Mouse (Mus musculus) hindbrain, embryonic 12.5 days (tissue): ENCODE data around the gene Esp1. TPM values are rescaled to one million over a fixed set of nuclear protein-coding genes. Genes with fewer than 3 reads are reported as not detected.
"Not testable (repeated sequence)": the region's sequence is repeated elsewhere in the genome, so short reads cannot be mapped to it uniquely, and the experiment has no call there.

ENCODE experiments used
- ATAC-seq: fragments of 200-750 bp; cut with Nextera tagmentation; 2 replicates; pipeline ENCODE4 v1.8.0; 2017; ENCODE audit warnings: moderate TSS enrichment; ENCODE audit not compliant: low FRiP score
- H3K27ac ChIP-seq: fragments of 300-500 bp; sonication (generic); 2 replicates; pipeline ENCODE4 v1.5.1; 2016; ENCODE audit warnings: mild to moderate bottlenecking
- H3K27me3 ChIP-seq: fragments of 300-500 bp; sonication (generic); 2 replicates; pipeline ENCODE4 v1.6.1; 2016; ENCODE audit warnings: mild to moderate bottlenecking
- H3K36me3 ChIP-seq: fragments of 300-500 bp; sonication (generic); 2 replicates; pipeline ENCODE4 v1.6.1; 2016; ENCODE audit warnings: mild to moderate bottlenecking
- H3K4me1 ChIP-seq: fragments of 300-500 bp; sonication (generic); 2 replicates; pipeline ENCODE4 v1.6.1; 2016
- H3K4me2 ChIP-seq: fragments of 300-500 bp; sonication (generic); replicated peaks from 2 replicates; pipeline ENCODE4 v1.6.1; 2016; ENCODE audit warnings: mild to moderate bottlenecking
- H3K4me3 ChIP-seq: fragments of 300-500 bp; sonication (generic); 2 replicates; pipeline ENCODE4 v1.5.1; 2016; ENCODE audit warnings: mild to moderate bottlenecking
- H3K9ac ChIP-seq: fragments of 300-500 bp; sonication (generic); 2 replicates; pipeline ENCODE4 v1.6.1; 2016; ENCODE audit warnings: mild to moderate bottlenecking, moderate library complexity
- H3K9me3 ChIP-seq: fragments of 300-500 bp; sonication (generic); replicated peaks from 2 replicates; pipeline ENCODE4 v1.6.1; 2016; ENCODE audit warnings: mild to moderate bottlenecking
- WGBS: fragments of 180-500 bp; shearing (Covaris S2); methylation state at CpG from one replicate; pipeline ENCODE4 v1.1.7; 2016; 5-methylcytosine and 5-hydroxymethylcytosine counted together
- polyA plus RNA-seq: library from polyadenylated mRNA; unstranded; fragments of >200 nt; fragmentation: Nextera tagmentation; extraction: Ambion mirVana; gene quantifications from 2 replicates; pipeline ENCODE4 v1.2.1, GENCODE M21; 2016

The Esp1 gene
- polyA plus RNA-seq, result not detected in 2 replicates

DNA sequence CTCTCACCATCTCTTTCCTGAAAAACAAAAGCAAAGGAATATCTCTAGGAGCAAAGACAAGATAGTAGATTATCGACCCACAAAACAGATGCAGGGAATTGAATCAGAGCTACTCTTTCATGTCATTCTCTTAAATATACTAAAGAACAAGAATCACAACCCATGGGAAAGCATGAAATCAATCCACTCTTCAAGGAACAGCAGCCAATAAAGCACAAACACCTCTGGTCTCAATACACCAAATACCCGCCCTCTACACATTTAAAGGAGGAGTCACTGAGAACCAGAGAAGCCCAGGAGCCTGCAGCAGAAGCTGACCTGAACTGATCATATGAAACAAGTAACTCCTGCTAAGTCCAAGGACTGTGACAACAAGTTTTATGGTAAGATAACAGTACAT, at the start of gene Esp1:
Esp1 (plus strand) TSS at position 301 of the 400 bp plus-strand sequence.
- Histone ChIP-seq H3K4me3 (no peak within 1 kb of the TSS), H3K4me1 (no peaks in the 10 kb centered on the region), H3K4me2 (no peak within 1 kb of the TSS), H3K27ac (no peak within 1 kb of the TSS), H3K36me3 (no peaks in the 10 kb centered on the region), H3K9ac (no peak within 1 kb of the TSS), H3K9me3 (no peaks in the 10 kb centered on the region), H3K27me3 (no peaks in the 10 kb centered on the region)
- no peak for ATAC-seq
- 84% methylated on average over 2 of the region's 2 CpGs for WGBS

DNA sequence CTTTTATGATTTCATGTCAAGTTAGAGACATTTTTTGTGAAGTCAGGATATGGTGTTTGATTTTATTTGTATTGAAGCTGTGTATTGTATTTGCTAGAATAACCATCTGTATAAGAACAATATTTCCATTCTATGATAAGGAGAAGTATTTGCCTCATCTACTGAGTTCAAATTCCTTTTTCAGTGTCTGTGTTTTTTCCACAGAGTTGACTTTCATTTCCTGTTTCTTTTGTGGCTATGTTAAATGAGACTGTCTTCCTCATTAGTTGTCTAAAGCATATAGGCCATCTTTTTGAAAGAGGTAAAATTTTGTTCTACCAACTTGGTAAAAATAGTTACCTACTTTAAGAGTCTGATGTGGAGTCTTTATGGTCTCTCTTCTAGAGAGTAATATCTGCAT, 10.6 kb upstream of the Esp1 start:
- ATAC-seq, result no peak
- H3K9ac ChIP-seq, result no peak overlapping the region
- H3K4me2 ChIP-seq, result no peak overlapping the region
- H3K9me3 ChIP-seq, result no peaks in the 10 kb centered on the region
- no peaks in the 10 kb centered on the region for H3K27me3 ChIP-seq
- H3K4me1 ChIP-seq, result no peaks in the 10 kb centered on the region
- no peaks in the 10 kb centered on the region for H3K36me3 ChIP-seq
- H3K4me3 ChIP-seq, result no peak overlapping the region
- H3K27ac ChIP-seq, result no peak overlapping the region

DNA sequence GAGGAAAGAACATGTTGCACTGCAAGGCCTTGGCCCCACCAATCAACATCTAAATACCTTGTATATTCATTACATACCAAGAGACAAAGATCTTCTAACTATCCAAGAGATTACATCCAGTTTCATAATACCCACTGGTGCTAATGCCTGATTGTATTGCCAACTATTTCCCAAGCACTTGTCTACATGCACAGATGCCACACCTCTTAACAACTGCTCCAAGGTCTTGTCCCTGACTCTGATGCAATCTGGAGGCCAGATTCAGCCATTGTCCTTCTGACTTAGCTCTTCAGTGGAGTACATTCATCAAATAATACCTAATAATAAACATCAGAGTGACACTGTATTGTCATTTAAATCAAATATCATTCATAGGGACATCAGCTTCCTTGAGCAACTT, 9.9 kb upstream of the Esp1 start:
- not testable (repeated sequence) for H3K4me3 ChIP-seq, H3K27ac ChIP-seq, H3K9me3 ChIP-seq, H3K36me3 ChIP-seq, H3K4me2 ChIP-seq, ATAC-seq, H3K27me3 ChIP-seq, H3K9ac ChIP-seq, H3K4me1 ChIP-seq

DNA sequence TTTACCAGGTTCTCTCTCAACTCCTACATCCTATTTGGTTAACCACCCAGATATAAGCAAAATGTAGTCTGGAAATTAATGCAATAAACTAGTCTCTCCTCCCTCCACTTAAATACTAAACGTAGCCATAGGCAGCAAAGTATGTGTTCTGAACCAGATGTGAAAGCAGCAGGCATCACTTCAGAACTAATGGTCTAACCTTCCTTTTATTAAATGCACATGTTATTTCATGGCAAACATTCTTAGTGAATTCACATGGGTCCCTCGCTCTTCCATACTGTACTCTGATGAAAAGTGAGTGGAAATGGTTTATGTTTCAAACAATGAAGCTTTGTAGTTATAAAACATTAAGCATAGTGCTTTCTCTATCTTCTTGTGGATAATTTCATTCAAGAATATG, 4.4 kb downstream of the Esp1 start:
- Histone ChIP-seq H3K4me2 (no peak overlapping the region), H3K4me3 (no peak overlapping the region), H3K36me3 (no peaks in the 10 kb centered on the region), H3K4me1 (no peaks in the 10 kb centered on the region), H3K9me3 (no peaks in the 10 kb centered on the region), H3K27me3 (no peaks in the 10 kb centered on the region), H3K27ac (no peak overlapping the region), H3K9ac (no peak overlapping the region)
- WGBS, result 73% methylated on average over 2 of the region's 2 CpGs
- no peak for ATAC-seq

DNA sequence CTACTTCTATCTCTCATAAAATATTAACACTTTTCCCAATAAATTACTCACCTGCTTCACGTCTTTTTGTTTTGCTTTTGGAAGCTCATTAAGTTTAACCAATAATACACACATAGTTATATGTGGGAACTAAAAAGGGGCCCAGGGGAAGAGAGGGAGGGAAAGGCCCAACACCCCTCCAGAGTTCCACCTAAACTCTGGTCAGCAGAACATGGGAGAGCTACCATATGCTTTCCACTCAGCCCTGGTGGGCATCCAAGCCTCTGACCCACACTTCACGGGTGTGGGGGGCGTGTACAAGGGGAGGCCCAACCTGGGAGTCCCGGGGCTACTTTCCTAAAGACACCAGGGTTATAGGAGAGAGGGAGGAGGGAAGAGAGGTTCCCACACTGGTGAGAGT, 4.8 kb downstream of the Esp1 start:
- no peak for ATAC-seq
- Histone ChIP-seq H3K9me3 (no peaks in the 10 kb centered on the region), H3K27me3 (no peaks in the 10 kb centered on the region), H3K4me1 (no peaks in the 10 kb centered on the region), H3K9ac (no peak overlapping the region), H3K4me2 (no peak overlapping the region), H3K27ac (no peak overlapping the region), H3K36me3 (no peaks in the 10 kb centered on the region), H3K4me3 (no peak overlapping the region)
- WGBS, result 66% methylated on average over 4 of the region's 4 CpGs

DNA sequence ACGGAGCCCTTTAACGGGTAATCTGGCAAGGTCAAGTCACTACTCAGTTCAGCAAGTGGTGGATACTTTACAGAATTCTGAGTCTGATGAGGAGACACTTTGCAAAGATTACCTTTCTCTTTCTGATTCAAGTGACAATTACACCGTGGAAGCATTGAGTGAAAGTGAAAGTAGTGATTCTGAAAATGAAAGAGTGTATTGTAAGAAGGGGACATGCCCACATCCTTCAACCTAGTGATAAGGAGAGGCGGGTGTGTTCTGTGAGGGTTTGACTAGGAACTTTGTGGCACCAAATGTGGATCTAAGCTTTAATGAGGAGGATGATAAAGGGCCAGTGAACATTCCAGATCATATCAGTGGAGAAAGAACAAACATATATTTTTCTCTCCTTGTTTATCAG, 36.7 kb downstream of the Esp1 start:
- Histone ChIP-seq H3K9me3 (no peaks in the 10 kb centered on the region), H3K4me3 (no peak overlapping the region), H3K27ac (no peak overlapping the region), H3K9ac (no peak overlapping the region), H3K4me1 (no peaks in the 10 kb centered on the region), H3K4me2 (no peak overlapping the region), H3K36me3 (no peaks in the 10 kb centered on the region), H3K27me3 (no peaks in the 10 kb centered on the region)
- ATAC-seq, result no peak
- WGBS, result 80% methylated on average over 4 of the region's 4 CpGs

DNA sequence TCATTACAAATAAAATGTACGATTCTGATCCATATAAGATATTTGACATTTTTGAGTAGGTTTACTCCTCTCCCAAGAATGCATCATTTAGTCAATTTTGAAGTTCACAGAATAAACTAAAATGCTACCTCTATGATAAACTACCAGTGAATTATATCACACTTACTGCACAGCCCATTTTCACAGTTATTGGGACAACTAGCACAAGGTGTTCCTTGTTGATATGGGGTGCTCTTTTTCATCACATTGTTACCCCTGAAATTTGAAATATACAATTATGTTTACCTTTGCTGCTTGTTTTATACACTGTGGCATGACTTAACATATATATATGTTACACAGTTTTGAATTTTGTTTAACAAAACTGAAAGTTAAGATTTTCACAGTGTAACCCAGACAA, 40.2 kb downstream of the Esp1 start:
- no peak for ATAC-seq
- 82% methylated on average over 1 of the region's 1 CpGs for WGBS

More for the DNA sequence above, 40.2 kb downstream of the Esp1 start:
- no peak overlapping the region for H3K27ac ChIP-seq
- no peak overlapping the region for H3K9ac ChIP-seq
- H3K4me2 ChIP-seq, result no peak overlapping the region
- H3K27me3 ChIP-seq, result no peaks in the 10 kb centered on the region
- no peaks in the 10 kb centered on the region for H3K9me3 ChIP-seq
- no peaks in the 10 kb centered on the region for H3K36me3 ChIP-seq
- H3K4me3 ChIP-seq, result no peak overlapping the region
- H3K4me1 ChIP-seq, result no peaks in the 10 kb centered on the region

Other genes starting within 250 kb of the Esp1 start
- gene Esp8, start 207.1 kb upstream of the Esp1 start, polyA plus RNA-seq, result not detected in 2 replicates
- not detected in 2 replicates for gene Esp6, start 165.6 kb upstream of the Esp1 start, polyA plus RNA-seq
- gene Esp4, start 128.5 kb upstream of the Esp1 start, polyA plus RNA-seq, result not detected in 2 replicates
- not detected in 2 replicates for gene Esp3, start 95.0 kb upstream of the Esp1 start, polyA plus RNA-seq
- gene Crisp2, start 79.9 kb downstream of the Esp1 start, polyA plus RNA-seq, result not detected in 2 replicates
- gene Rhag, start 84.0 kb downstream of the Esp1 start, polyA plus RNA-seq, result 3.3 and 3.7 TPM in 2 replicates
- 0.81 and 1.2 TPM in 2 replicates for gene 9130008F23Rik, start 153.4 kb downstream of the Esp1 start, polyA plus RNA-seq
- not detected in 2 replicates for gene Glyatl3, start 187.2 kb downstream of the Esp1 start, polyA plus RNA-seq
- gene Mut, start 207.6 kb downstream of the Esp1 start, polyA plus RNA-seq, result 27.1 and 30.3 TPM in 2 replicates
- 20.5 and 24.9 TPM in 2 replicates for gene Cenpq, start 207.9 kb downstream of the Esp1 start, polyA plus RNA-seq